ENCODE assay signal across 8 mouse cellular contexts in the genomic region with DNA sequence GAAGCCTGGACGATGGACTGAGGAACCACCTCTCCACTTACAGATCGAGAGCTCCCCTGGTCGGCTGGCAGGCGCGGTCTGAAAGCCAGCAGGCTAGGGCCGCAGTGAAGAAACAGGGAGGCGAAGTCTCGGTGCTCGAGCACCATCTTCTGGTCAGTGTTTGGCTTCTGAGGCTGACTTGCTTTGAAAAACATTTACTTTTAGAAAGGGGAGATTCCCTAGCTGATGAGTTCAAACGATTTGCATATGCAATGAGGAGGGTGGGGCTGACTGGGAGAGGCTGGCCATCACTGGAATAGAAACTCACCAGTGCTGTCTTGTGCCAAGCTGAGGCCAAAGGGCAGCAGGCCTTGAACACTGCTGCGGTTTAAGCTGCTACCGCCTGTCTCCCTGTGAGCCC. TPM values are rescaled to one million over a fixed set of nuclear protein-coding genes. Genes with fewer than 3 reads are reported as not detected.
DNase-seq lines count a peak whose midpoint lies in the region; ATAC-seq and TF ChIP-seq lines count a peak whose summit lies in the region.
"Had no signal": no experiment of that assay in that cellular context is flagged by ENCODE, and none has a peak within 500 bp of the region (broad histone marks: within the 10 kb centered on the region; RNA-seq: fewer than 3 reads in every experiment).

No protein-coding gene starts in this region.

- H3K27ac ChIP-seq in intestine, postnatal 0 days (ENCODE audit: low read depth, low read length) = no peak overlapping the region
- no peak overlapping the region for H3K27ac ChIP-seq in limb, embryonic 10.5 days
- H3K27ac ChIP-seq in midbrain, embryonic 16.5 days (ENCODE audit: low read length) = peak overlapping the region; percentile 60
- H3K27ac ChIP-seq in stomach, postnatal 0 days (replicated peaks) = no peak overlapping the region
- H3K27ac ChIP-seq: embryonic facial prominence, embryonic 12.5 days had no signal

- 17% methylated on average over 12 of the region's 12 CpGs for WGBS in intestine, postnatal 0 days
- WGBS in limb, embryonic 10.5 days = 4% methylated on average over 12 of the region's 12 CpGs
- 4% methylated on average over 12 of the region's 12 CpGs for WGBS in midbrain, embryonic 16.5 days
- 14% methylated on average over 12 of the region's 12 CpGs for WGBS in stomach, postnatal 0 days

- peak; percentile 86 for TF ChIP-seq CTCF in intestine, postnatal 0 days (IDR thresholded peaks at IDR 0.05; ENCODE audit: low read depth)
- peak; percentile 86 for TF ChIP-seq CTCF in stomach, postnatal 0 days (IDR thresholded peaks at IDR 0.05; ENCODE audit: low read depth)

- H3K27me3 ChIP-seq in intestine, postnatal 0 days (replicated peaks; ENCODE audit: control insufficient read depth, insufficient read depth, low read length) = no peaks in the 10 kb centered on the region
- peaks cover 43% of the 10 kb centered on the region for H3K27me3 ChIP-seq in limb, embryonic 10.5 days (ENCODE audit: low read depth, poor library complexity, severe bottlenecking)
- peaks cover 6% of the 10 kb centered on the region for H3K27me3 ChIP-seq in midbrain, embryonic 16.5 days (ENCODE audit: control insufficient read depth, insufficient read depth, low read depth, low read length)
- no peaks in the 10 kb centered on the region for H3K27me3 ChIP-seq in stomach, postnatal 0 days (ENCODE audit: control insufficient read depth, insufficient read depth, low read length)

- no peak for TF ChIP-seq EP300 in stomach, postnatal 0 days (optimal IDR thresholded peaks at IDR 0.05)

- no peaks in the 10 kb centered on the region for H3K9me3 ChIP-seq in intestine, postnatal 0 days (ENCODE audit: control insufficient read depth)
- no peaks in the 10 kb centered on the region for H3K9me3 ChIP-seq in limb, embryonic 10.5 days (replicated peaks)
- H3K9me3 ChIP-seq in midbrain, embryonic 16.5 days (replicated peaks; ENCODE audit: control insufficient read depth, low read length, poor library complexity, severe bottlenecking) = no peaks in the 10 kb centered on the region
- no peaks in the 10 kb centered on the region for H3K9me3 ChIP-seq in stomach, postnatal 0 days (ENCODE audit: control insufficient read depth, low read length)
- H3K9me3 ChIP-seq: embryonic facial prominence, embryonic 12.5 days had no signal

- H3K4me3 ChIP-seq in intestine, postnatal 0 days (ENCODE audit: low read depth, low read length) = no peak overlapping the region
- H3K4me3 ChIP-seq in limb, embryonic 10.5 days = no peak overlapping the region
- H3K4me3 ChIP-seq in midbrain, embryonic 16.5 days (ENCODE audit: low read depth, low read length) = no peak overlapping the region
- H3K4me3 ChIP-seq in stomach, postnatal 0 days (ENCODE audit: low read depth, low read length) = no peak overlapping the region
- H3K4me3 ChIP-seq: embryonic facial prominence, embryonic 12.5 days had no signal

- no peak overlapping the region for H3K9ac ChIP-seq in intestine, postnatal 0 days (ENCODE audit: low read depth, low read length)
- H3K9ac ChIP-seq in midbrain, embryonic 16.5 days (ENCODE audit: low read depth, low read length) = peak overlapping the region; percentile 5; the same call in 1 of the 2 replicates
- no peak overlapping the region for H3K9ac ChIP-seq in stomach, postnatal 0 days (ENCODE audit: low read length)
- H3K9ac ChIP-seq: embryonic facial prominence, embryonic 12.5 days had no signal

- DNase-seq in MN1 (ENCODE audit: low spot score) = peak; percentile 94
- DNase-seq in adrenal gland, postnatal 14 days = peak; percentile 83
- peak; percentile 35 for DNase-seq in fibroblast of lung, adult 2 months (ENCODE audit: low read depth)
- peak; percentile 66 for DNase-seq in limb, embryonic 10.5 days (ENCODE audit: low spot score)
- DNase-seq in stomach, postnatal 0 days (ENCODE audit: low spot score) = peak; percentile 71

- no peaks in the 10 kb centered on the region for H3K4me1 ChIP-seq in intestine, postnatal 0 days (replicated peaks; ENCODE audit: control insufficient read depth, insufficient read depth, low read length)
- peaks cover 20% of the 10 kb centered on the region for H3K4me1 ChIP-seq in limb, embryonic 10.5 days
- H3K4me1 ChIP-seq in midbrain, embryonic 16.5 days (ENCODE audit: control insufficient read depth, insufficient read depth, low read length) = peaks cover 28% of the 10 kb centered on the region
- H3K4me1 ChIP-seq in stomach, postnatal 0 days (replicated peaks; ENCODE audit: control insufficient read depth, insufficient read depth) = no peaks in the 10 kb centered on the region
- H3K4me1 ChIP-seq: embryonic facial prominence, embryonic 12.5 days had no signal

- H3K4me2 ChIP-seq in intestine, postnatal 0 days (replicated peaks; ENCODE audit: low read depth) = no peak overlapping the region
- H3K4me2 ChIP-seq in midbrain, embryonic 16.5 days (ENCODE audit: low read length) = no peak overlapping the region
- no peak overlapping the region for H3K4me2 ChIP-seq in stomach, postnatal 0 days (replicated peaks; ENCODE audit: low read depth)
- H3K4me2 ChIP-seq: embryonic facial prominence, embryonic 12.5 days had no signal

- peaks cover 24% of the 10 kb centered on the region for H3K36me3 ChIP-seq in intestine, postnatal 0 days (ENCODE audit: control insufficient read depth, insufficient read depth)
- H3K36me3 ChIP-seq in limb, embryonic 10.5 days = peaks cover 14% of the 10 kb centered on the region
- no peaks in the 10 kb centered on the region for H3K36me3 ChIP-seq in midbrain, embryonic 16.5 days (ENCODE audit: control insufficient read depth, insufficient read depth, low read length)
- H3K36me3 ChIP-seq in stomach, postnatal 0 days (ENCODE audit: control insufficient read depth, insufficient read depth, low read length) = peaks cover 5% of the 10 kb centered on the region; the same call in 1 of the 2 replicates

- peak; percentile 71 for ATAC-seq in intestine, postnatal 0 days
- peak; percentile 77 for ATAC-seq in midbrain, embryonic 16.5 days
- peak; percentile 62 for ATAC-seq in stomach, postnatal 0 days (ENCODE audit: low FRiP score, low TSS enrichment)

RNA-seq across cellular contexts. Expression of a gene that starts 24.7 kb away (rescaled TPM):
- 0.11 and 0.26 TPM in 2 replicates for total RNA-seq in adrenal gland, postnatal 14 days (2021)
- polyA plus RNA-seq in intestine, postnatal 0 days (2015; fragmentation: Nextera tagmentation; extraction: Ambion mirVana) = 0.10 and 0.14 TPM in 2 replicates
- 0.29 and 0.55 TPM in 2 replicates for polyA plus RNA-seq in limb, embryonic 10.5 days (2016; fragmentation: Nextera tagmentation; extraction: Ambion mirVana)
- 18.4 and 20.7 TPM in 2 replicates for polyA plus RNA-seq in midbrain, embryonic 16.5 days (2015; fragmentation: Nextera tagmentation; extraction: Ambion mirVana)
- 0.11 and 0.16 TPM in 2 replicates for polyA plus RNA-seq in stomach, postnatal 0 days (2015; fragmentation: Nextera tagmentation; extraction: Ambion mirVana)

Comparison
In these comparisons a context has a peak if more than half of its experiments do, and no peak if none do; other contexts are left out.
1. DNase-seq: peak in every context shown above with its lines; median percentile 94 in MN1; 83 in adrenal gland, postnatal 14 days; 71 in stomach, postnatal 0 days; 66 in limb, embryonic 10.5 days; 35 in fibroblast of lung, adult 2 months.
2. RNA of a gene that starts 24.7 kb away (polyA plus RNA-seq): 18.4 to 20.7 TPM in midbrain, embryonic 16.5 days; 0.29 to 0.55 TPM in limb, embryonic 10.5 days, 0.11 to 0.16 TPM in stomach, postnatal 0 days and 0.10 to 0.14 TPM in intestine, postnatal 0 days; every median in the first group is over 10 times any median in the second.
3. Peak in every context shown above with its lines, with median percentiles within 50 percentile points of each other: ATAC-seq.